In the genomic region with DNA sequence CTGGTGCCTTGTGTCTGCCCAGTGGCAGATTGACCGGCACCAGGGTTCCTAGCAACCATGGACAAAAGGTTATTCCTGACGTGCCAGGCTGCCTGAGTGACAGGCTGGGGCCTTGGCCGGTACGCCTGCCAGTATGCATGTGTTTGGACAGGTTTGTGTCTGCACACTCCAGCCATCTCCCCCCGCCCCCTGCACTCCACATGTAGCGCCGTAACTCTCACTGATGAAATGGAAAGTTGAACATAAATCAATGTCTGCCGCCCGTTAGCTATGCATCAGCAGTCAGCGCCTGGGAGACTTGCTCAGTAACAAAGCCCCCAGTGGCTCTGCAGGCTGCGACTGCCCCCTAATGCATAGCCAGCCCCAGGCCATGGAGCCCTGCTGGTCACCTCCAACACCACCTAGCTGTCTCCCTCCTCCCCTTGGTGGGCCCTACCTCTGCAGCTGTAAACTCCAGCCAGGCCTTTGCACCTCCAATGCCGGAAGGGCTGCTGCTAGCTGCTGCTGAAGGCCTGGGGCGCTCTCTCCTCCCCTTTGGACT, we compare ENCODE assay signal across 9 mouse cellular contexts. TPM values are rescaled to one million over a fixed set of nuclear protein-coding genes. Genes with fewer than 3 reads are reported as not detected.
A peak's percentile ranks its signal among the peaks of the same experiment; 100 is the strongest.
DNase-seq lines count a peak whose midpoint lies in the region; ATAC-seq and TF ChIP-seq lines count a peak whose summit lies in the region.
"Had no signal": no experiment of that assay in that cellular context is flagged by ENCODE, and none has a peak within 500 bp of the region (broad histone marks: within the 10 kb centered on the region; RNA-seq: fewer than 3 reads in every experiment).

No protein-coding gene starts in this region.

- DNase-seq in adrenal gland, adult 2 months, result peak; percentile 70
- peak; percentile 69 for DNase-seq in brain, embryonic 14.5 days (ENCODE audit: low read depth)
- peak; percentile 70 for DNase-seq in kidney, postnatal 10 days
- DNase-seq in B cell, adult 2 months, result no peak
- DNase-seq in MN1 (ENCODE audit: low spot score), result no peak
- no peak for DNase-seq in frontal cortex, postnatal 25 days (ENCODE audit: low spot score in 2 of 2)

- TF ChIP-seq CTCF in brain, embryonic 14.5 days (IDR thresholded peaks at IDR 0.05; ENCODE audit: borderline replicate concordance, extremely low read depth, insufficient read depth, insufficient read length), result peak; percentile 31; the same call in 1 of the 2 replicates

- WGBS in heart, embryonic 13.5 days, result 64% methylated on average over 13 of the region's 13 CpGs
- 21% methylated on average over 13 of the region's 13 CpGs for WGBS in neural tube, embryonic 15.5 days

- no peak for TF ChIP-seq POLR2A in brain, embryonic 14.5 days (IDR thresholded peaks at IDR 0.05; ENCODE audit: borderline replicate concordance, extremely low read depth, insufficient read depth, insufficient read length, poor library complexity, severe bottlenecking)

- H3K36me3 ChIP-seq in heart, embryonic 13.5 days, result 0 out of 2 replicates have a peak, but pooled peaks cover 5% of the 10 kb centered on the region
- no peaks in the 10 kb centered on the region for H3K36me3 ChIP-seq in neural tube, embryonic 15.5 days

- H3K4me1 ChIP-seq in heart, embryonic 13.5 days, result peaks cover 97% of the 10 kb centered on the region
- peaks cover 81% of the 10 kb centered on the region for H3K4me1 ChIP-seq in neural tube, embryonic 15.5 days

- H3K4me3 ChIP-seq in heart, embryonic 13.5 days, result no peak overlapping the region
- no peak overlapping the region for H3K4me3 ChIP-seq in neural tube, embryonic 15.5 days (replicated peaks)
- H3K4me3 ChIP-seq: liver, embryonic 15.5 days had no signal

- H3K9ac ChIP-seq in heart, embryonic 13.5 days, result 0 out of 2 replicates have a peak overlapping the region, but pooled peaks have one; percentile 15
- 0 out of 2 replicates have a peak overlapping the region, but pooled peaks have one; percentile 14 for H3K9ac ChIP-seq in neural tube, embryonic 15.5 days (replicated peaks)
- H3K9ac ChIP-seq: liver, embryonic 15.5 days had no signal

- H3K4me2 ChIP-seq in heart, embryonic 13.5 days, result no peak overlapping the region
- H3K4me2 ChIP-seq in neural tube, embryonic 15.5 days, result 0 out of 2 replicates have a peak overlapping the region, but pooled peaks have one; percentile 6
- H3K4me2 ChIP-seq: liver, embryonic 15.5 days had no signal

- H3K27me3 ChIP-seq in heart, embryonic 13.5 days (replicated peaks), result no peaks in the 10 kb centered on the region
- H3K27me3 ChIP-seq in neural tube, embryonic 15.5 days (replicated peaks), result no peaks in the 10 kb centered on the region
- H3K27me3 ChIP-seq: liver, embryonic 15.5 days had no signal

- no peak for ATAC-seq in heart, embryonic 13.5 days (ENCODE audit: extremely low read depth, insufficient number of reproducible peaks, low FRiP score, low TSS enrichment)
- ATAC-seq in neural tube, embryonic 15.5 days (ENCODE audit: low FRiP score), result peak; percentile 64; the same call in 1 of the 2 replicates

- peak overlapping the region; percentile 24 for H3K27ac ChIP-seq in heart, embryonic 13.5 days (replicated peaks)
- H3K27ac ChIP-seq in neural tube, embryonic 15.5 days (replicated peaks), result peak overlapping the region; percentile 80
- H3K27ac ChIP-seq: liver, embryonic 15.5 days had no signal

- H3K9me3 ChIP-seq in heart, embryonic 13.5 days, result no peaks in the 10 kb centered on the region
- no peaks in the 10 kb centered on the region for H3K9me3 ChIP-seq in neural tube, embryonic 15.5 days (replicated peaks)
- H3K9me3 ChIP-seq: liver, embryonic 15.5 days had no signal

RNA-seq across cellular contexts. Expression of gene Mrpl37, which starts 50.6 kb away (rescaled TPM):
- total RNA-seq in adrenal gland, adult 2 months (2021), result 100 to 1,000 TPM in 1 of 2 experiments, 10 to 100 TPM in 1; 97.2 to 102 TPM
- 76.4 and 77.1 TPM in 2 replicates for polyA plus RNA-seq in adrenal gland, adult 2 months (2012; rRNA removed)
- polyA plus RNA-seq in brain, embryonic 14.5 days (2012; rRNA removed), result 88.1 and 114 TPM in 2 replicates
- polyA plus RNA-seq in heart, embryonic 13.5 days (2015; fragmentation: Nextera tagmentation; extraction: Ambion mirVana), result 86.4 and 91.1 TPM in 2 replicates
- polyA plus RNA-seq in neural tube, embryonic 15.5 days (2015; fragmentation: Nextera tagmentation; extraction: Ambion mirVana), result 84.9 and 85.5 TPM in 2 replicates

RNA-seq across cellular contexts. Expression of gene Cyb5rl, which starts 50.7 kb away (rescaled TPM):
- 10 to 100 TPM; 22.9 to 27.3 TPM for total RNA-seq in adrenal gland, adult 2 months (2021)
- 13.4 and 14.1 TPM in 2 replicates for polyA plus RNA-seq in adrenal gland, adult 2 months (2012; rRNA removed)
- 3.7 and 4.5 TPM in 2 replicates for polyA plus RNA-seq in brain, embryonic 14.5 days (2012; rRNA removed)
- 4.3 and 4.6 TPM in 2 replicates for polyA plus RNA-seq in heart, embryonic 13.5 days (2015; fragmentation: Nextera tagmentation; extraction: Ambion mirVana)
- 4.4 and 4.7 TPM in 2 replicates for polyA plus RNA-seq in neural tube, embryonic 15.5 days (2015; fragmentation: Nextera tagmentation; extraction: Ambion mirVana)

Comparison
In these comparisons a context has a peak if more than half of its experiments do, and no peak if none do; other contexts are left out.
1. DNase-seq: peak in adrenal gland, adult 2 months (single experiment), brain, embryonic 14.5 days (single experiment) and kidney, postnatal 10 days (single experiment); none in B cell, adult 2 months (0 of 2), MN1 (single experiment) and frontal cortex, postnatal 25 days (0 of 2).